Mouse (Mus musculus) embryonic facial prominence, embryonic 13.5 days (tissue): ENCODE measurements around the gene Tnfaip8l1. TPM values are rescaled to one million over a fixed set of nuclear protein-coding genes. Genes with fewer than 3 reads are reported as not detected.
A peak's percentile ranks its signal among the peaks of the same experiment; 100 is the strongest.

Source experiments
- ATAC-seq: fragments of 200-750 bp; cut with Nextera tagmentation; 2 replicates; pipeline ENCODE4 v1.8.0; 2017; ENCODE audit warnings: low read depth; ENCODE audit not compliant: insufficient number of reproducible peaks, insufficient read depth, low FRiP score, low TSS enrichment
- H3K27ac ChIP-seq: fragments of 300-500 bp; sonication (generic); 2 replicates; pipeline ENCODE4 v1.5.1; 2015; ENCODE audit warnings: moderate library complexity, mild to moderate bottlenecking, inconsistent platforms
- H3K27me3 ChIP-seq: fragments of 300-500 bp; sonication (generic); 2 replicates; pipeline ENCODE4 v1.6.1; 2015; ENCODE audit warnings: mild to moderate bottlenecking, inconsistent platforms
- H3K36me3 ChIP-seq: fragments of 300-500 bp; sonication (generic); 2 replicates; pipeline ENCODE4 v1.6.1; 2015; ENCODE audit warnings: mild to moderate bottlenecking, inconsistent platforms
- H3K4me1 ChIP-seq: fragments of 300-500 bp; sonication (generic); 2 replicates; pipeline ENCODE4 v1.6.1; 2015; ENCODE audit warnings: inconsistent platforms
- H3K4me2 ChIP-seq: fragments of 300-500 bp; sonication (generic); 2 replicates; pipeline ENCODE4 v1.6.1; 2015; ENCODE audit warnings: moderate library complexity, mild to moderate bottlenecking, inconsistent platforms
- H3K4me3 ChIP-seq: fragments of 300-500 bp; sonication (generic); 2 replicates; pipeline ENCODE4 v1.5.1; 2015; ENCODE audit warnings: mild to moderate bottlenecking, inconsistent platforms
- H3K9ac ChIP-seq: fragments of 300-500 bp; sonication (generic); 2 replicates; pipeline ENCODE4 v1.6.1; 2015; ENCODE audit warnings: mild to moderate bottlenecking, inconsistent platforms
- H3K9me3 ChIP-seq: fragments of 300-500 bp; sonication (generic); 2 replicates; pipeline ENCODE4 v1.6.1; 2016; ENCODE audit warnings: inconsistent platforms
- WGBS: fragments of 180-500 bp; shearing (Covaris S2); methylation state at CpG from one replicate; pipeline ENCODE4 v1.1.7; 2015; ENCODE audit warnings: mixed read lengths; 5-methylcytosine and 5-hydroxymethylcytosine counted together
- polyA plus RNA-seq: library from polyadenylated mRNA; unstranded; fragments of >200 nt; fragmentation: Nextera tagmentation; extraction: Ambion mirVana; gene quantifications from 2 replicates; pipeline ENCODE4 v1.2.1, GENCODE M21; 2015

Tnfaip8l1 gene
- polyA plus RNA-seq, 1 experiment from 2014 or later, result 13.9 TPM

DNA sequence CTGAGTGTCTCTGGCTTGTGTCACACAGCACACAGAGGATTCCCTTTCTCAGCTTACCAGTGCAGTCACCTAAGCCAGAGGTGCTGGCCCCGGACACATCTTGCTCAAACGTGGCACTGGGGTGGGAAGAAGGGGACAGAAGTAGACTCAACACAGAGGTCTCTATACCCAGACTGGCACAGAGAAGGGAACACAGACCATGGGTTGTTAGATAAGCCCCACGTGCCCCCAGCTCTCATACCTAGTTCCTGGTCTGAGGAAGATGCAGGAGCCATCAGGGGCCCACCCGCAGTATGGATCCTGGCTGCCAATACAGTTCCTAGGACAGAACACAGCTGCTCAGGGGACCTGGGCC, 37.0 kb upstream of the Tnfaip8l1 start:
- WGBS, result 88% methylated on average over 4 of the region's 4 CpGs
- ATAC-seq, result no peak
- Histone ChIP-seq H3K4me2 (no peak overlapping the region), H3K4me1 (peaks cover 14% of the 10 kb centered on the region), H3K36me3 (peaks cover 21% of the 10 kb centered on the region; the same call in 1 of the 2 replicates), H3K4me3 (no peak overlapping the region), H3K9me3 (peaks cover 10% of the 10 kb centered on the region), H3K27me3 (peaks cover 53% of the 10 kb centered on the region), H3K9ac (no peak overlapping the region), H3K27ac (no peak overlapping the region)

DNA sequence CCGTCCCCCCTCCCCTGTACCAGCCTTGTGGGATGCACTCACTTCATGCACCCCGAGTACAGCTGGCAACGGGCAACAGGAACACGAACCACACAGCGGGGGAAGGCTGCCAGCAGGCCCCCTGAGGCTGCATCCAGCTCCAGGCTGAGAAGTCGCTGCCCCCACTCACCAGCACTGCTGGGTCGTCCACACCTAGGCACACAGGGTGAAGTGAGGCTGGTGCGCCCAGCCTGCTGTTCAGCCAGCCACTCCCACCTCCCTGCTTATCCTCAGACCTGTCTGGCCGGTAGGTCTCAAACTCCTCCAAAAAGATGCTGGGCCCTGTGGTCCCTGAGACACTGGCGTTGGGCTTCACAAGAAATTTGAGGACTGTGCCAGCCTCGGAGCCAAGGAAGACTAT, 36.1 kb upstream of the Tnfaip8l1 start:
- Histone ChIP-seq H3K4me3 (no peak overlapping the region), H3K27me3 (peaks cover 44% of the 10 kb centered on the region), H3K4me2 (no peak overlapping the region), H3K4me1 (peaks cover 10% of the 10 kb centered on the region), H3K9me3 (peaks cover 10% of the 10 kb centered on the region), H3K9ac (no peak overlapping the region), H3K36me3 (peaks cover 28% of the 10 kb centered on the region; the same call in 1 of the 2 replicates), H3K27ac (no peak overlapping the region)
- ATAC-seq, result no peak
- WGBS, result 53% methylated on average over 11 of the region's 11 CpGs

DNA sequence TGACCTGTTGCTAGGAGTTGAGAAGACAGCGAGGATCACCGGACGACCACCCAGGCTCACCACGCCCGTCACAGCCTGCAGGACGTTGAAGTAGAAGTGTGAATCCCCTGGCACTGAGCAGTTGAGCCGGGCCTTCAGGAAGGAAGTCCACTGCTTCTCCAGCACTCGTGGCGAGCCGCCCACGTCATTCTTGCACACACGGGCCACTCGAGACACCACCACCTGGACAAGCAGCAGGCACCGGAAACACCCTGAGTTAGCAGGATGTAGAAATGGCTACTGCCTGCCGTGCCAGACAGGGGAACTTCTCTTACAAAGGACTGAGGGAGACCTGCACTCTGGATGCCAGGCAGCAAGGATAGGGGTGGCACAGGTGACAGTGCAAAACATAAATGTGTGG, 34.0 kb upstream of the Tnfaip8l1 start:
- Histone ChIP-seq H3K4me3 (no peak overlapping the region), H3K9ac (no peak overlapping the region), H3K36me3 (peaks cover 22% of the 10 kb centered on the region; the same call in 1 of the 2 replicates), H3K27ac (no peak overlapping the region), H3K4me1 (peaks cover 13% of the 10 kb centered on the region), H3K9me3 (no peaks in the 10 kb centered on the region), H3K27me3 (peaks cover 23% of the 10 kb centered on the region), H3K4me2 (no peak overlapping the region)
- ATAC-seq, result no peak
- WGBS, result 84% methylated on average over 15 of the region's 15 CpGs

DNA sequence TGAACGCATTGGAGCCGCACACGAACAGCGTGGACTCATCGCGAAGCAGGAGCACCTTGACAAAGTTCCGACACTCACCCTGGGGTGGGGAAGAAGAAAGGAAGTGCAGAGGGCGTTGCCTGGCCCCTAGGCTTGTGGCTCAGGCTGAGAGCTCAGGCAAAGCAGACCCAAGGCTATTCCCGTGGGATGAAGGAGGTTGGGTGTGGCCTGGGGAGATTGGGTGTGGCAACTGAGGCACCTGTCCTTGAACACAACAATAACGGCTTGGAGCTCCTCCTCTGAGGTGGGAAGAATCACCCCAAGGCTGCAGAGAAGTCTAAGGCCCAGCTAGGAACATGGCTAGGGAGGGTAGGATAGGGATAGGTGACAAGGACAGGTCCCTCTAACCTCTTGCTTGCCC, 31.1 kb upstream of the Tnfaip8l1 start:
- H3K4me1 ChIP-seq, result peaks cover 20% of the 10 kb centered on the region
- 92% methylated on average over 10 of the region's 10 CpGs for WGBS
- H3K36me3 ChIP-seq, result peaks cover 16% of the 10 kb centered on the region; the same call in 1 of the 2 replicates

GRCm38 (mm10) chr17:56131814-56132213, 30.5 kb upstream of the Tnfaip8l1 start:
- Histone ChIP-seq H3K4me1 (peaks cover 20% of the 10 kb centered on the region), H3K27me3 (peaks cover 7% of the 10 kb centered on the region), H3K4me2 (no peak overlapping the region), H3K9me3 (no peaks in the 10 kb centered on the region), H3K4me3 (no peak overlapping the region), H3K36me3 (peaks cover 16% of the 10 kb centered on the region; the same call in 1 of the 2 replicates), H3K27ac (no peak overlapping the region), H3K9ac (no peak overlapping the region)
- no peak for ATAC-seq
- 38% methylated on average over 7 of the region's 7 CpGs for WGBS

More for the DNA sequence above, 31.1 kb upstream of the Tnfaip8l1 start:
- Histone ChIP-seq H3K9ac (no peak overlapping the region), H3K4me3 (no peak overlapping the region), H3K27ac (no peak overlapping the region), H3K9me3 (no peaks in the 10 kb centered on the region), H3K27me3 (peaks cover 7% of the 10 kb centered on the region), H3K4me2 (no peak overlapping the region)
- ATAC-seq, result no peak

DNA sequence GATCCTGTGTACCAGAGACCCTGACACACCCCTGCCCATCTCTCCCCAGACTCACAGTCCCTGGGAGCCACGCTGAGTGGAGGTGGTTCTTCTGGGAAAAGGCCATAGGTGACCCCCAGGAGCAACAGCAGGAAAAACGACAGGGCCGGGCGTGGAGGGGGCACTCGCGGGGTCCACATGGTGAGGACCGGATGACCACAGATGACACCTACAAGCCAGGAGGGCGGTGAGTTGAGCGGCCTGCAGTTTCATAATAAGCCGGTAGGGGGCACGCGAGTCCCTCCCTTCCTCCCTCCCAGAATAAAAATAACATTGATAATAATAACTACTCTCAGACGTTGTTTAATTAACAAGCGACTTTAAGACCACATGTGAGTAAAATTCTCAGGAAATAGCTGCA, 29.6 kb upstream of the Tnfaip8l1 start:
- Histone ChIP-seq H3K4me3 (no peak overlapping the region), H3K9me3 (no peaks in the 10 kb centered on the region), H3K9ac (0 out of 2 replicates have a peak overlapping the region, but pooled peaks have one; percentile 11), H3K27ac (no peak overlapping the region), H3K27me3 (peaks cover 14% of the 10 kb centered on the region), H3K4me1 (peaks cover 20% of the 10 kb centered on the region), H3K4me2 (no peak overlapping the region), H3K36me3 (peaks cover 16% of the 10 kb centered on the region; the same call in 1 of the 2 replicates)
- WGBS, result 3% methylated on average over 14 of the region's 14 CpGs
- no peak for ATAC-seq

GRCm38 (mm10) chr17:56133457-56134363, 28.6 kb upstream of the Tnfaip8l1 start:
- 18% methylated on average over 19 of the region's 21 CpGs for WGBS
- Histone ChIP-seq H3K4me2 (peak overlapping the region; percentile 64), H3K9ac (peak overlapping the region; percentile 53; the same call in 1 of the 2 replicates), H3K36me3 (peaks cover 12% of the 10 kb centered on the region; the same call in 1 of the 2 replicates), H3K4me3 (peak overlapping the region; percentile 36), H3K27ac (peak overlapping the region; percentile 45), H3K27me3 (peaks cover 23% of the 10 kb centered on the region), H3K9me3 (no peaks in the 10 kb centered on the region), H3K4me1 (peaks cover 26% of the 10 kb centered on the region)
- ATAC-seq, result peak; percentile 32; the same call in 1 of the 2 replicates

DNA sequence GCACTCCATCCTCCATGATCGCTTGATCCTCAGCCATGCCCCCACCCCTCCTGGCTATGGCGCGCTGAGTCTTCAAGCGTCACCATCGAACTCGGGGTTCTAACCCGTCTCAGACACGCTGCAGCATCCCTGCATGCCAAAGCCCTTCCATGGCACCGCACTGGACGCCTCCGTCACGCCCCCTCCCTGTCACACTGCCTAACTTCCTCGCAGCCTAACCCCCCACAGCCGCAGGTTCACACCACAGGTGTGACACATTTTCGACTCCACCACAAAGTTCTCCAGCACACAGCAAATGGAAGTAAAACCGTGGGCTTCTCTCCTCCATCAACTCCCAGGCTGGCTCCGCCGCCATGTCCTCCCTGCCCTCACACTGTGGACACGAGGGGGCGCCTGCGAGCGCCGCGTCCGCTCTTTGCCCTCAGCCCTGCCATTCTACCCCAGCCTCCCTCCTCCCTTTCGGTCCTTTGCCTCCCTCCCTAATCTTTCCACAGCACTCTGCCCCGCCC, 27.8 kb upstream of the Tnfaip8l1 start:
- H3K4me1 ChIP-seq, result peaks cover 34% of the 10 kb centered on the region
- H3K9ac ChIP-seq, result peak overlapping the region; percentile 53
- H3K4me2 ChIP-seq, result peak overlapping the region; percentile 64
- H3K27ac ChIP-seq, result no peak overlapping the region
- H3K9me3 ChIP-seq, result no peaks in the 10 kb centered on the region
- no peak for ATAC-seq
- WGBS, result 3% methylated on average over 27 of the region's 27 CpGs
- peak overlapping the region; percentile 36 for H3K4me3 ChIP-seq
- peaks cover 31% of the 10 kb centered on the region for H3K27me3 ChIP-seq
- H3K36me3 ChIP-seq, result peaks cover 12% of the 10 kb centered on the region; the same call in 1 of the 2 replicates

DNA sequence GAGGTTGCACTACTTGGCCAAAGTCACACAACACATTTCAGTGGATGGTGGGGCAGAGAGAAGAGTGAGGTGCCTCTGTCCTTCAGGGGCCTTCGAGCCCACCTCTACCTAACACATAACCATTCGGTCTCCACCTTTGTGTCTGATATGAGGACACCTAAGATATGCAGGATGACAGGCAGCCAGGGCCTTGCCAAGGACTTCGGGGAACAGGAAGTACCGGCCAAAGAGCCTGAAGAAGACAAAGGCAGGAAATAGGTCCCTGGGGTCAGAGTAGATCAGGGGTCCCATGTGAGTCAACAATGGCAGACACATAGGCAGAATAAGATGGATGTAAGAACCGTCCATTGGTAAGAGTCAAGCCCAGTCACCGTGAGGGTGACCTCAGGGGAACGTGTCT, 25.7 kb upstream of the Tnfaip8l1 start:
- H3K36me3 ChIP-seq, result no peaks in the 10 kb centered on the region
- H3K4me2 ChIP-seq, result no peak overlapping the region
- no peak overlapping the region for H3K9ac ChIP-seq
- ATAC-seq, result no peak
- no peak overlapping the region for H3K4me3 ChIP-seq
- peaks cover 36% of the 10 kb centered on the region for H3K4me1 ChIP-seq
- no peaks in the 10 kb centered on the region for H3K9me3 ChIP-seq
- H3K27me3 ChIP-seq, result peaks cover 52% of the 10 kb centered on the region
- no peak overlapping the region for H3K27ac ChIP-seq
- 85% methylated on average over 7 of the region's 7 CpGs for WGBS

GRCm38 (mm10) chr17:56137839-56138613, 24.3 kb upstream of the Tnfaip8l1 start:
- Histone ChIP-seq H3K36me3 (no peaks in the 10 kb centered on the region), H3K4me2 (peak overlapping the region; percentile 96), H3K4me1 (peaks cover 44% of the 10 kb centered on the region), H3K9ac (peak overlapping the region; percentile 32; the same call in 1 of the 2 replicates), H3K27me3 (peaks cover 66% of the 10 kb centered on the region), H3K27ac (no peak overlapping the region), H3K9me3 (no peaks in the 10 kb centered on the region), H3K4me3 (peak overlapping the region; percentile 12; the same call in 1 of the 2 replicates)
- WGBS, result 16% methylated on average over 25 of the region's 25 CpGs
- ATAC-seq, result no peak

GRCm38 (mm10) chr17:56139355-56139754, 22.9 kb upstream of the Tnfaip8l1 start:
- ATAC-seq, result no peak
- peak overlapping the region; percentile 96 for H3K4me2 ChIP-seq
- H3K9me3 ChIP-seq, result no peaks in the 10 kb centered on the region
- H3K4me1 ChIP-seq, result peaks cover 35% of the 10 kb centered on the region
- peak overlapping the region; percentile 77 for H3K9ac ChIP-seq
- peaks cover 80% of the 10 kb centered on the region for H3K27me3 ChIP-seq
- H3K27ac ChIP-seq, result no peak overlapping the region
- 8% methylated on average over 20 of the region's 21 CpGs for WGBS
- peak overlapping the region; percentile 75 for H3K4me3 ChIP-seq
- H3K36me3 ChIP-seq, result no peaks in the 10 kb centered on the region
